Mouse (Mus musculus) 3T3-L1 (cell line): ENCODE data around the gene BC005624.
A peak's percentile ranks its signal among the peaks of the same experiment; 100 is the strongest.

Experiments used
- DNase-seq: peaks from one replicate; pipeline ENCODE4 v3.0.0-alpha.2; 2015; ENCODE audit warnings: low read depth, low spot score

Gene BC005624

DNA sequence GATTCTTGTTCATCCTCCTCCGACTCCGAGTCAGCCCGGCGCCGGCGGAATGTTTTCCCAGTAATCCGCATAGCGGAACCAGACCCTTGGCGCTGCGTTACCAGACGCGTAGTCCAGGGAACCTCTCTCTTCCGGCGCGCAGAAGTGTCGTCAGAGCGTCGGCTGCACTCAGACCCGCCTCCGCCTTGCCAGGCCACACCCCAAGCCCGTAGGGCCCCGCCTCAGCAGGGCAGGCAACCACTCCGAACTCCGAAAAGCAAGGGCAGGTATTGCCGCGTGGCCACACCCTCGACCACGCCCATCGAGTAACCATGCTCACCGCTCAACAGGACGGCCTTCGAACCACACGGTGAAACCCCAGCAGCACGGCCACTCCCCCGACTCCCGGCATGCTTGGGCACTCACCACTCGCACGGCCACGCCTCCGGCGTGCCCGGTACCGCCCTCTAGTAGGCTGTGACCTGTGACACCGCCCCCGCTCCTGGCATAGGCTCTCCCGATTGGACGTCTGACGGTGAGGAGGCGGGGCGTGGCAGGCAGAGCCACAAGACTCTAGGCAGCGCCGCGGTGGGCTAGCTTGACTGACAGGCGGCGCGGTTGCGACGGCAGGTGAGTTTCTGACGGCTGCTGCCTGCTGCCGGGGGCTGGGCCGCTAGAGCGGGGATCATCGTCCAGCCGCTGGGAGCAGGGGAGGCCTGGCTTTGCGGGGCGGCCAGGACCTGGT is at the start of gene BC005624, which contains the start of gene Usp20:
Gene BC005624 (minus strand): TSS at position 412 of the 724 bp plus-strand sequence.
Gene Usp20 (plus strand): TSS at position 490 of the 724 bp plus-strand sequence.
- DNase-seq, result peak; percentile 100

DNA sequence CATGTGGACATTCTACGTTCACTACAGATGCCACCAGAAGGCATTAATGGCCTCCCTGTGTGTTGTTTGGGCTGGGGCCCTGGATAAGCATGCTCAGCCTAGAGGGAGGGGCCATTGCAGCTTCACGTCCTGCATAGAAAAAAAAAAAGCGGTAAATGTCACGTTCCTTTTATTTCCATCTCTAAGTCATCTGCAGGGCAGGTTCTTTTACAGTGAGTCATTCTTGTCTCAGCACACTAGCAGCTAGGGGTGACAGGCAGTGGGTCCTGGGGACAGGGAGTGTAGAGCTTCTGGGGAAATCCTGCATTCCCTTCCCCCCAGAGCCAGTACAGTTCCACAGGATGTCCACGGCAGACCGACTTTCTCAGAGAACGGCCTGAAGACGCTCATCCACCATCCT is 44.6 kb upstream of the BC005624 start:
- DNase-seq, result peak; percentile 72

DNA sequence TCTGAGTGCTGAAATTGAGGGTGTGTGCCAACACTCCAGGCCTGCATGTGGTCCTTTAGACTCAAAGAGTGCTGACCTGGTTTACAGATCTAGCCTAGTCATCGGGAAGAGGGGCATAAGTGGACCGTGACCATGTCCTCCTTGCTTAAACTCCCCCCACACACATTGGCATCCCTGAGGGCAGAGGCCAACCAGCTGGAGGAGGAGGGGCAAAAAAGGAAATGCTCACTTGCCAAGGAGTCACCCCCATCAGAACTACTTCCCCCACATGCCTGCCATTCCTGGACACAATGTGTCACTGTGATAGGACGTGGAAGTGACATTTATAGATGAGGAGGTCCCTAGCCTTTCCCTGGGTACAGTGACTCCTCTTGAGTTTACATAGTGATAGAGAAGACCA is 43.5 kb upstream of the BC005624 start:
- no peak for DNase-seq

DNA sequence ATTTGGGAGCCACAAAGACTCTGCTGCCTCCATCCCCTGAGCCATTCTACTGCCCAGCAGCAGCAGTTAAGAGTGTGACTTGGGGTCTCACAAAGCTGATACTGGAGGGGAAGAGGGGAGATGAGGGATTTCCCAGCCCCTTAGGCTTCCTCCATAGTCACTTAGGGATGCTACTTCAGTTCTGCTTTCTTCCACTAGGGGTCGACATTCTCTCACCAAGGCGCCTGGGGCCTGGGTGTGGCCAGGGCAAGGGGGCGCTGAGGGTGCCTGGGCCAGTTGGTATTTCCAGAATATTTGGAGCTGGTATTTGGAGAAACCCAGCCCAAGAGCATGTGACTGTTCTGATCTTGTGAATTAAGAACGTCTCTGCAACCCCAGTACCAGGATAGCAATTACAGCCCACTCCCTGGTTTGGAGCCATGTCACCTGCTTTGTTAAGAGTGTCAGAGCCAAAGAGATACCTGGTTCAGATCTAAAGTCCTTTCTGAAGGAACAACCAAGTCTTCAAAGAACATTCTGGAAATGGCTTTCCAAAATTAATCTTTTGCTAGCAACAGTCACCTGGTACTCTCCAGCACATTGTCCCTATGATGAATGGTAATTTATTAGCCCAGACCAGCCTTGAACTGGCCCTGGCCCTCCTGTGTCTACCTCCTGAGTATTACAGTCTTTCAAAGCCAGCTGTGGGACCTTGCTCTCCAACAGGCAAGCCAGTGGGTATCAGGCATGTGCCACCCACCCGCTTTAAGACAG is 42.8 kb upstream of the BC005624 start:
- DNase-seq, result peak; percentile 77

DNA sequence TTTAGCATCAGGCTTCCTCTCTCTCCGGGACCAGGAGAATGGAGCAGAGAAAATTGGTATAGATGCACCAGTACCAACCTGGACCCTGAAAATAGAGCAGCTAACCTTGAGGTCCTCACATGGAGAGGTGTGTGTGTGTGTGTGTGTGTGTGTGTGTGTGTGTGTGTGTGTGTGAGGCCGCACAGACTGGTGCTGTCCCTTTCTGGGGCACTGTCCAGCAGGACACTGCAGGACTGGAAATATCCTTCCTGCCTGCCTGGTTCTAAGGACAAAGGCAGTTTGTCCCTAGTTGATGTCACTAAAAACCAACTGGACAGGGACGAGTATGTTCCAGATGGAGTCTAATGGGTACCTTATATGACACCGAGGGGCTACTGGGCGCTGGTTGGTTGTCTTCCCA is 41.9 kb upstream of the BC005624 start:
- DNase-seq, result no peak

DNA sequence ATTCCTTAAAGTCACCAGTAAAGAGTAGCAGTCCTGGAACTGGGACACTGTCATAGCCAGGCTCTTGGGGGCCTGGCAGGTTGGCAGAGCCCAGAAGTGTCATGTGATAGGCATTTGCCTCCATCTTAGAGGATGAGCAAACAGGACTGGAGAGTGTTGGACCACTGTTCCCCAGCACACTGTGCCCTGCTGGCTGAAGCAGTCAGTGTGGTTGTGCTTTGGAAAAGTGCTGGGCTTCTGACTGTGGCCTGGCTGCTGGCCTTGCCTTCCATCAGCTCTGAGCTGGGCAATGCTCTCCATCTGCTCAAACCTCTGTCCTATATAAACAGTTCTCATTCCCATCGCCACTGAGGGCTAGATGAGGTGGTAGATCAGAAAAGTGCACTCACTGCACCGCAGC is 38.2 kb upstream of the BC005624 start:
- no peak for DNase-seq

DNA sequence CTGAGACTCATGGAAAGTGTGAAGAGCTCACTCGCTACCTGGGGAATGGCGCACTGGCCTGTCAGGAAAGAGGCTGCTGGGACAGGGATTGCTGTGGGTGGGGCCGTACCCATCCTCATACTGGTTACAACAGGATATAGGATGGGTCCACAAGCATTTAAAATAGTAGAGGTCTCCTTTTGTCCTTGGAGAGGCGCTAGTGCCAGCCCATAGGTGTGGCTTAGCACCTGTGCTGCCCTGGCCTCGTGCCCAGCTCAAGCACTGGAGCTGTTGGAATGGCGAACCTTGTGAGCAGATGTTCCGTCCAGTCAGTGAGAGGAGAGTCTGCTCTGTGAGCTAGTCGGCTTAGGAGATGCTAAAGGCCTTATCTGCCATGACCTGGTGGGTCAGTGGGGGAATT is 37.0 kb upstream of the BC005624 start:
- DNase-seq, result no peak

DNA sequence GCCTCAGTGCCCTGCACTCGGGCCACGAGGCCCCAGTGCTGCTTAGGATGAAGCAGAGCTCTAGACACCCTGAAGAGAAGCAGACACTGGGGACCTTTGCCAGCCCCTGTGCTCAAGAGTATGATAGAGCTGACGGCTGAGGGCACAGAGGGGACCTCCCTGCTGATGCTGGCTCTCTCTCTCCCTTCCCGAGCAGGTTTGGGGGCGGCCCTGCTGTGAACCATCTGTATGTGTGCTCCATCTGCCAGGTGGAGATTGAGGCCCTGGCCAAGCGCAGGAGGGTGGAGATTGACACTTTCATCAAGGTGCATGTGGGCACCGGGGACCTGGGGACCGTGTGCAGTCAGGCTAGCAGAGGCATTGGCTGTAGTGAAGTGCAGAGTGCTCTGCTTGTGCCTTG is 36.5 kb upstream of the BC005624 start:
- no peak for DNase-seq

DNA sequence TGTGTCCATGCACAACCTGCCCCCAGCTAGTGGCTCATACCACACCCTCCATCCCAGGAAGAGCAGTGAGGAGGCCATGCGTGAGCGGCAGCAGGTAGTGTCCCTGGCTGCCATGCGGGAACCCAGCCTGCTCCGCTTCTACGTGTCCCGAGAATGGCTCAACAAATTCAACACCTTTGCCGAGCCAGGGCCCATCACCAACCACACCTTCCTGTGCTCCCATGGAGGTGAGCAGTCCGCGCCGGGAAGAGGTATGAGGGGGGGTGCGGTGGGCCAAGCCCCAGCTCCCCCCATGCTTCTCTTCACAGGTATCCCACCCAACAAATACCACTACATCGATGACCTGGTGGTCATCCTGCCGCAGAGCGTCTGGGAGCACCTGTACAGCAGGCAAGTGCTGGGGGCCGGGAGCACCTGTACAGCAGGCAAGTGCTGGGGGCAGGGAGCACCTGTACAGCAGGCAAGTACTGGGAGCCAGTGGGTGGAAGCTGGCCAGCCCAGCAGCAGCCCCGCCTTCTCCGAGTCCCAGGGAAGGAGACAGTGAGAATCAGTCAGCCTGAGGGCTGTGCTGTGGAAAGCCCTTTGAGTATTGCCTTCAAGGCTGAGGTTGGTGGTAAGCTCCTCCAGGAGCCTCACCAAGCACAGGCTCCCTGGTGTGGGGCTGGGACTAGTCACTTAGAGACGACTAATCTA is 35.8 kb upstream of the BC005624 start:
- DNase-seq, result no peak

DNA sequence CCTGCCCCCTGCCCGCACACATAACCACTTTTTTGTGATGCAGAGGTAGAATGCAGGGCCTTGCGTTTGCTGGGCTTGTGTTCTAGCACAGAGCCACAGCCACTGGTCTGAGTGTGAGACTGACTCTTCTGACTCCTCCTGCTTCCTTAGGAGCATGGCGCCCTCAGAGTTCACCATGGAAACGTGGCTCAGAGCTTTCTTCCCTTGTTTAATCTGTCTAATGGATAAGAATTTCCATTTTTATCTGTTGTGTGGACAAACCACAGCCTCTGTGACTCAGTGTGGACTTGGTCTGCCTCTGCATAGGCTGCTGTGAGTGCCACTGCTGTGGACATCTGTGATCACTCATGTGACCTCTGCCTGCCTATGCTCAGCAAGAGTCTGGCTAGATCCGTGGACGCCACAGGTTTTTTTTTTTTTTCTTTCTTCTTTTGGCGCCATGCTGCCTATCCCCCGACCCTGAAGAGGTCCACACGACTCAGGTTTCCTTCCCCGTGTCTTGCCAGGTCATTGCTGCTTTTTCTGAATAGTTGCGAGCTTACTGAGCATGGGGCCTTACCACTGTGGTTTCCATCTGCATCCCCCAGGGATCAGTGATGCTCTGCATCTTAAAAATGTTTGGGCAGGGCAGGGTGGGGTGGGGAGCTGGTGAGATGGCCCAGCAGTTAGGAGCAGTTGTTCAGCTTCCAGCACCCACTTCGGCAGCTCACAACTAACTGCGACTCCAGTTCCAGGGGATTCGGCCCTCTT is 31.5 kb upstream of the BC005624 start:
- DNase-seq, result peak; percentile 91

DNA sequence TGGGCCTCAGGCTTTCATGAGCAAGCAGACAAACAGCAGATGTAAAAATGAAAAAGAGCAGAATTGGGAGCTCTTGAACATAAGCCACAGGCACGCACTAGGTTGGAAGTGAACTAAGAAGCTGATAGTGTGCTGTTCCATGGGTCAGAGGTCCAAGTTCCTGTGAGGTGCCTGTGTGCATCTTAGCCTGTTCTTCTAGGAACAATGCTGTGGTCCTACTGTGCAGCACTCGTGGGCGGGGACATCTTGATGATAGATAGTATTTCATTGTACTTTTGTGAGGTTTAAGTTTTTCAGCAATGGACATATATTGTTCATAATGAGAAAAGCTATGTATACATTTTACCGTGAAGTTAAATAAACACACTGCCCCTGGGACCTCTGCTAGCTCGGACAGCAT is 25.2 kb upstream of the BC005624 start:
- no peak for DNase-seq

DNA sequence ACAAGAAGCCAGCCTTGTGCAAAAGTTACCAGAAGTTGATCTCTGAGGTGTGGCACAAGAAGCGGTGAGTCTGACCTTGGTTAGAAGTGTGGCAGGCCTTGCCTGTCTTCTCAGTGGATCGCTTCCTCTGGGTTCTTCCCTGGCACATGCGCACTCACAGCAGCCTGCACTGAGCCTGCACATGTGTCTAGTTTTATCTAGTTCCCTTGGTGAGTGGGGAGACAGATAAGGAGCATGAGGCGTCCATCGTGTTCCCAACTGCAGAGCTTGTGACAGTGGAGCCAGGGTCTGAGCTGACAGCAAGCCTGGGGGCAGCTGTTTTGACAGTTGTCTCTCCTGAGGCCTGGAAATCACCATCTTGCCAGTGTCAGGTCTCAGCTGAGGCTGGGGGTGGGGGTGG is 24.4 kb upstream of the BC005624 start:
- DNase-seq, result no peak

DNA sequence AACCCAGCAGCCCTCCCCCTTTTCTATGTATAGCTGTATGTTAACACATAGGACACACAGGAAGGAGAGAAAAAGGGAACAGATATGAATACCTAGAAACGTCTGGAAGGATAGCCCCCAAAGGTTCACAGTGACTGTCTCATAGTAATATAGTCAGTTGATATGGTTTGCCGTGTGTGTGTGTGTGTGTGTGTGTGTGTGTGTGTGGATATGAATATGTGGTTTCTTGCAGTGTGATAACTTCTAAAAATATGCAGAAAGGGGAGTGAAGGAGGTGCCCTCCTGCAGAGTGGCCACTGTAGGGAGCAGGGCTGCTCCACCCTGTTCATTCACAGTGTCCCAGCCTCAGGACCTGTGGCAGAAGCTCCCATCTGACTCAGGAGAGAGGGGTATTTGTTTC is 23.5 kb upstream of the BC005624 start:
- DNase-seq, result peak; percentile 26

DNA sequence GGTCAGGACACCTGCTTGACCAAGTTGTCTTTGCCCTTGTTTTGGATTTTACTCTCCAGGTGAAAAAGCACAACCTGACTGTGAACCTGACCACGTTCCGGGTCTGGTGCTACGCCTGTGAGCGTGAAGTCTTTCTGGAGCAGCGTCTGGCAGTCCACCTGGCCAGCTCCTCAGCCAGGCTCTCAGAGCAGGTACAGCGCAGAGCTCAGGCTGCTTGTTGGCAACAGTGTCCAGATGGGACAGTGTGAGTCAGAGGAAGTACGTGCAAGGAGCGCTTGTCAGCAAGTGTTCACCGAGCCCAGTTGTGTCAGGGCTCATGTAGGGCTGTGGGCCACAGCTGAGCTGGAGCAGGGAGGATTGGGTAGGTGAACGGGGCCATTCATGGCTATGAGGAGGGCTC is 20.9 kb upstream of the BC005624 start:
- DNase-seq, result no peak

DNA sequence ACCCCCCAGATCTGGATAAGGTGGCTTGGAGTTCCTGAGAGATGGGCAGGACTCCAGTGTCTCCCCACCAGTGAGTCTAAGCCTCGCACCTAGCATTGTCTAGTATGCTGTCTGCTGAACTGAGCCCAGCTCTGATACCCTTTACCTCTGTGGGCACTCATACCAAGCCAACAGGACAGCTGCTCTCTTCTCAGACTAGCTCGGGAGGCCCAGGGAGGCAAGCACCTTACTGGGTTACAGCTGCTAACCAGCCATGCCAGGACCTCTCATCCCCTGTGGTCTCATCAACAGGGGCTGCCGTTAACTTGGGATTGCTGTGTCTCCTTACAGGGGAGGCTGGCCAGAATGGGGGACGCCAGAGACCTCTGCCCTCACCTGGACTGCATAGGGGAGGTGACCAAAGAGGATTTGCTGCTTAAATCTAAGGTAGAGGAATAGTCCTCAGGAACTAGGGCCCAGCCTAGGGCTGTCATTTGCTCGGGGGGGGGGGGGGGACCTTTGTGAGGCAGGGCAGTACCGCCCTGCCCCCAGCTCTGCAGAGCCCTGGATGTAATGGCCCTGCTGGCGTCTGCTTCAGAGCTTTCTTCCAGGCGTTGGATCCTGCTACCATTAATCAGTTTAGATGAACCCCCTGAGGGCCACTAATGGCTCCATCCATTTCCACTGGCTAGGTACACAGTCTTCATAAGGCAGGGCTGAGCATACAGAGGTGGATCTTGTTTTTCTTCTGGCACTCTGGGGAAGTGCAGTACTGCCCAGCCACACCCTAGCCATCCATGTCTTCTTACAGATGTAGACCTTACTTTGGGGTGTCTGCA is 16.7 kb upstream of the BC005624 start:
- DNase-seq, result no peak

DNA sequence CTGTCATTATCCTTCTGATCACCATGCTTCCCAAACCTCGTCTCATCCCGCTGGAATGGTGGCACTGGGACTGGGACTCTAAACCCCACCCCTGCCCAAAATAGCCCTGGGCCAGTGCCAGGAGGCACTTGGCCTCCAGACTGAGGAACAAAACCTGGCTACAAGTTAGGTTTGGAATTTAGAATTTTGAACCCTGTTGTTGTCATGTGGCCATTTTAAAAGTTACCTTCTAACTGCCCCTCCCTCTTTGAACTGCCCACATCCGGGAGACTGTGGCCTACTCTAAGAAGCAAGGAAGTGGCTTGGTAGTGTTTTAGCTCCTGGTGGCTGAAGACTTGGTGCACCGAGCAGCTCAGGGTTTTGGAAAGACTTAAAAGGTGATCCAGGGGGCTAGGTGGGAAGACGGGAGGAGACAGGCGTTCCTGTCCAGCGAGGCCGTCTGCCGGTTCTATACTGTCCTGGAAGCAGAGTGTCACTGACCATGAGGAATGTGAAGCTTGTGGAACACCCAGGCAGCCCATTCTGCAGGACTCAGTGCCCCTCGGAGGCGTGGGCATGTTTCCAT is 13.5 kb upstream of the BC005624 start:
- DNase-seq, result peak; percentile 38

DNA sequence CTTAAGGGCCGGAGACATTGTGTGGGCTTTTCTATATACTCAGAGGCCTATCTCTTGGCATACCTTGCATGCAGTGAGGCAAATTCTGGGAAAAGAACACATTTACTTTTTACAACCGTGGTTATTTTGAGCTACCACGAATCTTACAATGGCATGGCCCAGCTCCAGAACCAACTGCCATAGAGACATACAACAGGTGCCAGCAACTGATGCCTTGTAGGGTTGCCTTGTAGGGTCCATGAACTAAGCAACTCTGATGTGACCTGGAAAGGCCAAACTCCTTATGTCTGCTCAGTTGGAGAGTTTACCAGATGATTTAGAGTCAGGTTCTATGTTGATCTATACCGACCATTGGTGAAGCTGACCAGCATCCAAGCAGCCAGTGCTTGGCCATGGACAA is 12.9 kb upstream of the BC005624 start:
- DNase-seq, result no peak

DNA sequence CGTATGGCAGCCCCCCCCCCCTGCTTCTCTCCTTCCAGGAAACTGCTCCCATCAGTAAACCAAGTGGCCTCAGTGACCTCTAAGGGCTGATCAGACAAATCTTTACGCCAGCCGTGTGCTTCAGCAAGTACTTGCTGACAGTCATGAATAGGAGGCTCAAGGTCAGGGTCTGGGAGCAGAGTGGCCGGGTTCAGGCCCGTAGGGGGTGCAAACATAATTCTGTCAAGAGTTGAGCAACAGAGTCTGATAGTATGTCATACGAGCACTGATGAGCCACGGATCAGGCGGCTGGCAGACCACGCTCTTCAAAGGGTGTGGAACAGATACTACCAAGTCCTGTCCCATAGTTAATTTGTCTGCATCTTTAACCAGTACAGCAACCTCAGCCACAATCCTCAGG is 8.2 kb upstream of the BC005624 start:
- DNase-seq, result no peak

DNA sequence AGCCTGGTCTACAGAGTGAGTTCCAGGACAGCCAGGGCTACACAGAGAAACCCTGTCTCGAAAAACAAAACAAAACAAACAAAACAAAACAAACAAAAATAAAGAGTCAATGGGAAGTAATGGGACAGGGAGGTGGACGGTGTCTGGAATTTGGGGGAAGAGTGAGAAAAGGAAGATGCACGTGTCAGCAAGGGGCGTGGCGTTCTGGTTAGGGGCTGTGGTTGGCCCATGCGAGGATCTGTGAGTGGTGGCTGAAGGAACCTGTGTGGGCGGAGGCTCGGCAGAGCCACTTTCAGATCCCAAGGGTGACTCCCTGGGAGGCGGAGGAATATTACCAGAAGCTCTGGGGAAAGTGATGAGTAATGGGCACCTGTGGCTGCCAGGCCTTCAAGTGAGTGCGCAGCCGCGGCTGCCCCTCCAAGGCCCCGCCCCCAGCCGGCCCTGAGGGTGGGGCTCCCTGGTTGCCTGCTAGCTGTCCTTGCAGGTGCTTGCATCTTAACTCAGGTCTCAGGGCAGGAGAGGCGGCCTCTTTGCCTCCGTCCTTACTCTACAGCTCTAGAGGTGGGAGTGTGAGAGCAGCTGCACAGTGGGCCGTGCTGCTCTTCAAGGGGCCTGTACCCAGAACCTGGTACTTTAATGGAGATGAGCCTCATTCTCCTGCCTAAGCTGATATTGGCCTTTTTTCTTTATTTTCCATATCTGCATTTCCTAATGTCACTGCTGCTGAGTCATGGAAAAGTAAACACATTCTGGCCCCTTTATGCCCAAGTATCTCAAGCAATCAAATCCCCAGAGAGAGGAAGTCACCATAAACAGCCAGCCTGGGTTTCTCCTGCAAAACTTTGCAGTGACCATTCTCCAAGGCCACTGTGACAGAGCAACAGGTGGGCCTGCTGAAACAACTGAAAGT is 3.4 kb upstream of the BC005624 start:
- DNase-seq, result peak; percentile 93

DNA sequence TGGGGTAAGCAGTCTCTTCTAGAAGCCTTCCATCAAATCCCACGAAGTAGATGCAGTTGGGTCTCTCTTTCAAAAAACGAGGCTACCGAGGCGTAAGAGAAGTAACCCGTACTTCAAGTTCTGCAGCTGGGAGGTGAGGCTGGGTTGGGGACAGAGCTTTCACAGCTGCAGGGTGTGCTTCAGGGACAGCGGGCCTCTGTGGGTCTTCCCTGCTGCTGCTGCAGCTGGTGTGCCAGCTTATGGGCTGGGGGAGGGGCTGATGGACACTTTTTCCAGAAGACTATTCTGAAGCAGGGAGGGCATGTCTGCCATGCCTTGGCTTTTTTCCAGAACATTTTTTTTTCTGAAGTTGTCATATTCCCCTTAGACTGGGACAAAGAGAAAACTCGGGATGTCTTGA is 1.0 kb upstream of the BC005624 start:
- DNase-seq, result peak; percentile 16
